Mouse (Mus musculus) intestine, postnatal 0 days (tissue): ENCODE measurements around the gene Erv3. TPM values are rescaled to one million over a fixed set of nuclear protein-coding genes. Genes with fewer than 3 reads are reported as not detected.

Experiments used
- ATAC-seq: fragments of 200-750 bp; cut with Nextera tagmentation; 2 replicates; pipeline ENCODE4 v1.8.0; 2017; ENCODE audit warnings: mild to moderate bottlenecking, moderate TSS enrichment, moderate library complexity
- H3K27ac ChIP-seq: fragments of 300-500 bp; sonication (generic); 2 replicates; pipeline ENCODE4 v1.5.1; 2014; ENCODE audit warnings: mild to moderate bottlenecking, low read depth, low read length, moderate library complexity
- H3K27me3 ChIP-seq: fragments of 300-500 bp; sonication (generic); replicated peaks from 2 replicates; pipeline ENCODE4 v1.6.1; 2014; ENCODE audit warnings: low read length, mixed read lengths; ENCODE audit not compliant: control insufficient read depth, insufficient read depth
- H3K36me3 ChIP-seq: fragments of 300-500 bp; sonication (generic); 2 replicates; pipeline ENCODE4 v1.6.1; 2014; ENCODE audit warnings: mild to moderate bottlenecking, moderate library complexity; ENCODE audit not compliant: control insufficient read depth, insufficient read depth
- H3K4me1 ChIP-seq: fragments of 300-500 bp; sonication (generic); replicated peaks from 2 replicates; pipeline ENCODE4 v1.6.1; 2014; ENCODE audit warnings: antibody characterized with exemption, low read length, mixed read lengths; ENCODE audit not compliant: control insufficient read depth, insufficient read depth
- H3K4me2 ChIP-seq: fragments of 300-500 bp; sonication (generic); replicated peaks from 2 replicates; pipeline ENCODE4 v1.6.1; 2014; ENCODE audit warnings: low read depth, mild to moderate bottlenecking, moderate library complexity
- H3K4me3 ChIP-seq: fragments of 300-500 bp; sonication (generic); 2 replicates; pipeline ENCODE4 v1.5.1; 2014; ENCODE audit warnings: low read depth, low read length
- H3K9ac ChIP-seq: fragments of 300-500 bp; sonication (generic); 2 replicates; pipeline ENCODE4 v1.6.1; 2014; ENCODE audit warnings: mild to moderate bottlenecking, low read depth, low read length
- H3K9me3 ChIP-seq: fragments of 300-500 bp; sonication (generic); 2 replicates; pipeline ENCODE4 v1.6.1; 2016; ENCODE audit warnings: mixed run types; ENCODE audit not compliant: control insufficient read depth
- CTCF ChIP-seq: sonication (generic); IDR thresholded peaks from 2 replicates; pipeline ENCODE4 v1.5.1; 2016; ENCODE audit warnings: low read depth, mild to moderate bottlenecking, control low read depth, antibody characterized with exemption, moderate library complexity
- WGBS: fragments of 180-500 bp; shearing (Covaris S2); extraction: QIAGEN DNeasy Blood & Tissue Kit; methylation state at CpG from one replicate; pipeline ENCODE4 v1.1.7; 2014; 5-methylcytosine and 5-hydroxymethylcytosine counted together
- polyA plus RNA-seq: library from polyadenylated mRNA; unstranded; fragments of >200 nt; fragmentation: Nextera tagmentation; extraction: Ambion mirVana; gene quantifications from 2 replicates; pipeline ENCODE4 v1.2.1, GENCODE M21; 2015

The Erv3 gene
- polyA plus RNA-seq, 1 experiment from 2014 or later, result not detected

GRCm38 (mm10) chr2:131873376-131873775 lies 13.8 kb upstream of the Erv3 start:
- ATAC-seq, result no peak
- H3K4me2 ChIP-seq, result no peak overlapping the region
- no peak for TF ChIP-seq CTCF
- no peaks in the 10 kb centered on the region for H3K27me3 ChIP-seq
- H3K4me1 ChIP-seq, result no peaks in the 10 kb centered on the region
- no peaks in the 10 kb centered on the region for H3K36me3 ChIP-seq
- no peak overlapping the region for H3K27ac ChIP-seq
- no peak overlapping the region for H3K4me3 ChIP-seq
- no peak overlapping the region for H3K9ac ChIP-seq
- 61% methylated on average over 1 of the region's 1 CpGs for WGBS
- H3K9me3 ChIP-seq, result no peaks in the 10 kb centered on the region

GRCm38 (mm10) chr2:131868983-131869382 lies 9.4 kb upstream of the Erv3 start:
- Histone ChIP-seq H3K4me2 (no peak overlapping the region), H3K4me1 (no peaks in the 10 kb centered on the region), H3K4me3 (no peak overlapping the region), H3K27ac (no peak overlapping the region), H3K27me3 (no peaks in the 10 kb centered on the region), H3K9me3 (no peaks in the 10 kb centered on the region), H3K36me3 (no peaks in the 10 kb centered on the region), H3K9ac (no peak overlapping the region)
- WGBS, result 56% methylated on average over 5 of the region's 5 CpGs
- TF ChIP-seq CTCF, result no peak
- peak; percentile 72; the same call in 1 of the 2 replicates for ATAC-seq

GRCm38 (mm10) chr2:131866676-131867075 lies 7.1 kb upstream of the Erv3 start:
- H3K36me3 ChIP-seq, result no peaks in the 10 kb centered on the region
- ATAC-seq, result no peak
- H3K9me3 ChIP-seq, result no peaks in the 10 kb centered on the region
- TF ChIP-seq CTCF, result no peak
- 0 out of 2 replicates have a peak, but pooled peaks cover 3% of the 10 kb centered on the region for H3K4me1 ChIP-seq
- no peak overlapping the region for H3K4me3 ChIP-seq
- H3K27me3 ChIP-seq, result no peaks in the 10 kb centered on the region
- no peak overlapping the region for H3K4me2 ChIP-seq
- H3K9ac ChIP-seq, result no peak overlapping the region
- no peak overlapping the region for H3K27ac ChIP-seq

- no peak for ATAC-seq
- no peak for TF ChIP-seq CTCF
- H3K27me3 ChIP-seq, result no peaks in the 10 kb centered on the region
- no peak overlapping the region for H3K9ac ChIP-seq
- no peaks in the 10 kb centered on the region for H3K36me3 ChIP-seq
- 88% methylated on average over 2 of the region's 2 CpGs for WGBS
- H3K4me3 ChIP-seq, result no peak overlapping the region
- H3K4me1 ChIP-seq, result 0 out of 2 replicates have a peak, but pooled peaks cover 3% of the 10 kb centered on the region
- no peak overlapping the region for H3K27ac ChIP-seq
- no peak overlapping the region for H3K4me2 ChIP-seq
- H3K9me3 ChIP-seq, result no peaks in the 10 kb centered on the region
These were observed 4.8 kb upstream of the Erv3 start for GRCm38 (mm10) chr2:131864262-131864796.

GRCm38 (mm10) chr2:131863472-131863871 lies 3.9 kb upstream of the Erv3 start:
- Histone ChIP-seq H3K9ac (no peak overlapping the region), H3K27me3 (no peaks in the 10 kb centered on the region), H3K9me3 (no peaks in the 10 kb centered on the region), H3K4me3 (no peak overlapping the region), H3K36me3 (no peaks in the 10 kb centered on the region), H3K4me1 (0 out of 2 replicates have a peak, but pooled peaks cover 3% of the 10 kb centered on the region), H3K27ac (no peak overlapping the region), H3K4me2 (no peak overlapping the region)
- ATAC-seq, result no peak
- WGBS, result 69% methylated on average over 3 of the region's 3 CpGs
- no peak for TF ChIP-seq CTCF

- H3K27me3 ChIP-seq, result no peaks in the 10 kb centered on the region
- 51% methylated on average over 3 of the region's 3 CpGs for WGBS
- no peak for TF ChIP-seq CTCF
These were observed 3.2 kb upstream of the Erv3 start for GRCm38 (mm10) chr2:131862617-131863275.

More at GRCm38 (mm10) chr2:131862617-131863275, 3.2 kb upstream of the Erv3 start:
- no peaks in the 10 kb centered on the region for H3K36me3 ChIP-seq
- ATAC-seq, result no peak
- H3K9me3 ChIP-seq, result no peaks in the 10 kb centered on the region
- no peak overlapping the region for H3K4me2 ChIP-seq
- no peak overlapping the region for H3K27ac ChIP-seq
- no peak overlapping the region for H3K4me3 ChIP-seq
- H3K9ac ChIP-seq, result no peak overlapping the region
- H3K4me1 ChIP-seq, result 0 out of 2 replicates have a peak, but pooled peaks cover 3% of the 10 kb centered on the region
